Mouse (Mus musculus): ENCODE results near the gene Rnaseh2c.

DNA sequence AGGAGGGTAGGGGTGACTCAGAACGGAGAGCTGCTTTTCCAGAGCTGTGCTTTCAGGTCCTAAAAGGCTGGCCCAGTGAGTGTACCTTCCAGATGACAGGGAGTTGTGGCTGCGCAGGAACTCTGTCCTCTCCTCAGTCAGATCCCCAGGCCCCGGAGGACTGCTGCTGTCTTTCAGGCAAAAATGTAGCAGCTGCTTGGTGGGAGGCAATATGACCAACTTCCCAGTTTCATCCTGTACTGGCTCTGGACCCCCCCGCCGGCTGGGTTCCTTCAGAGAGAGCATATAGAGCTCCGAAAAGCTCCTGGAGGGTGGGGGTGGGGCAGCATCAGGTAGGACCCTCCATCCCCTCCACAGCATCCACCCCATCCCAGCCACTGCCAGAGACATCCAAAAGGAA lies 50.9 kb downstream of the Rnaseh2c start:
- no peak for TF ChIP-seq CTCF (IDR thresholded peaks at IDR 0.05; ENCODE audit: control insufficient read depth, insufficient read depth, insufficient read length)
- no peak for TF ChIP-seq MYOG (IDR thresholded peaks at IDR 0.05; ENCODE audit: control insufficient read depth, extremely low read depth, insufficient read length)
- TF ChIP-seq FOSL1 (IDR thresholded peaks at IDR 0.05; ENCODE audit: insufficient read depth, low read length, poor library complexity, severe bottlenecking): no peak
- no peak for TF ChIP-seq MYOD1 (IDR thresholded peaks at IDR 0.05; ENCODE audit: control insufficient read depth, insufficient read length, low read depth)
- no peak for TF ChIP-seq MAX (IDR thresholded peaks at IDR 0.05)
- TF ChIP-seq USF1 (IDR thresholded peaks at IDR 0.05; ENCODE audit: low read depth): no peak
- no peak for TF ChIP-seq CEBPB (IDR thresholded peaks at IDR 0.05; ENCODE audit: low read depth)

Measured in C2C12 (cell line).